Mouse (Mus musculus) liver, adult 2 months (tissue): ENCODE results near the gene Lmod1. TPM values are rescaled to one million over a fixed set of nuclear protein-coding genes. Genes with fewer than 3 reads are reported as not detected.

Experiments used
- DNase-seq: peaks from one replicate; pipeline ENCODE4 v3.0.0-alpha.2; 2011; ENCODE audit warnings: low read depth, low spot score; ENCODE audit errors: extremely low read depth
- H3K27ac ChIP-seq: fragments of 200-500 bp; replicated peaks from 2 replicates; pipeline ENCODE4 v1.5.1; 2012; ENCODE audit warnings: low read depth, mild to moderate bottlenecking, control low read depth, inconsistent platforms, low read length; ENCODE audit not compliant: insufficient read depth
- H3K27me3 ChIP-seq: fragments of 200-500 bp; 2 replicates; pipeline ENCODE4 v1.6.1; 2012; ENCODE audit warnings: mild to moderate bottlenecking, moderate library complexity, low read length, inconsistent platforms; ENCODE audit not compliant: control insufficient read depth, insufficient read depth
- H3K36me3 ChIP-seq: fragments of 200-500 bp; 2 replicates; pipeline ENCODE4 v1.6.1; 2012; ENCODE audit warnings: low read length, inconsistent platforms; ENCODE audit not compliant: control insufficient read depth, insufficient read depth
- H3K4me1 ChIP-seq: fragments of 200-500 bp; 2 replicates; pipeline ENCODE4 v1.6.1; 2011; ENCODE audit warnings: low read length; ENCODE audit not compliant: control insufficient read depth, insufficient read depth
- H3K4me3 ChIP-seq: fragments of 200-500 bp; 2 replicates; pipeline ENCODE4 v1.5.1; 2011; ENCODE audit warnings: low read depth, mild to moderate bottlenecking, control low read depth, low read length, moderate library complexity; ENCODE audit not compliant: insufficient read depth
- H3K79me2 ChIP-seq: fragments of 200-500 bp; 2 replicates; pipeline ENCODE4 v1.6.1; 2012; ENCODE audit warnings: inconsistent platforms, mild to moderate bottlenecking, low read length, moderate library complexity; ENCODE audit not compliant: control insufficient read depth, insufficient read depth
- H3K9ac ChIP-seq: fragments of 200-500 bp; 2 replicates; pipeline ENCODE4 v1.6.1; 2012; ENCODE audit warnings: low read depth, mild to moderate bottlenecking, control low read depth, inconsistent platforms, low read length
- CTCF ChIP-seq: fragments of 200-500 bp; IDR thresholded peaks from 2 replicates; pipeline ENCODE4 v1.5.1; 2011; ENCODE audit warnings: low read depth, low read length, control low read depth
- POLR2A ChIP-seq: fragments of 200-500 bp; IDR thresholded peaks from 2 replicates; pipeline ENCODE4 v1.6.1; 2011; ENCODE audit warnings: low read length, control low read depth; ENCODE audit not compliant: insufficient read depth; ENCODE audit errors: extremely low read depth
- WGBS: fragments of 180-500 bp; shearing (Covaris S2); methylation state at CpG from one replicate; pipeline ENCODE4 v1.1.7; 2018; 5-methylcytosine and 5-hydroxymethylcytosine counted together
- polyA plus RNA-seq: library from polyadenylated mRNA; depleted of rRNA; stranded (reverse); fragments of >200 nt; gene quantifications from 2 replicates; pipeline ENCODE4 v1.2.3, GENCODE M21; 2012; rRNA removed
- total RNA-seq: library from RNA; depleted of rRNA; stranded (reverse); fragments of >200 nt; gene quantifications from 2 replicates; pipeline ENCODE4 v1.2.3, GENCODE M21; 2014; rRNA removed

The Lmod1 gene
- total RNA-seq (0.09 and 0.13 TPM in 2 replicates), polyA plus RNA-seq (0.16 and 0.17 TPM in 2 replicates)

- H3K36me3 ChIP-seq, result no peaks in the 10 kb centered on the region
- peak within 1 kb of the TSS; percentile 24; the same call in 1 of the 2 replicates for H3K4me3 ChIP-seq
- 35% methylated on average over 8 of the region's 8 CpGs for WGBS
- H3K4me1 ChIP-seq, result no peaks in the 10 kb centered on the region
- H3K27me3 ChIP-seq, result peaks cover 4% of the 10 kb centered on the region; the same call in 1 of the 2 replicates
- H3K9ac ChIP-seq, result no peak within 1 kb of the TSS
- H3K27ac ChIP-seq, result no peak within 1 kb of the TSS
- TF ChIP-seq POLR2A, result no peak
- no peak for TF ChIP-seq CTCF
- DNase-seq, result no peak
- no peaks in the 10 kb centered on the region for H3K79me2 ChIP-seq
Measured at GRCm38 (mm10) chr1:135324571-135324970, at the start of gene Lmod1. TSS of gene Lmod1 (plus strand) at chr1:135324807.

- H3K27ac ChIP-seq, result no peak overlapping the region
- no peaks in the 10 kb centered on the region for H3K27me3 ChIP-seq
- no peak overlapping the region for H3K4me3 ChIP-seq
- no peaks in the 10 kb centered on the region; the same call in 1 of the 2 replicates for H3K79me2 ChIP-seq
- peaks cover 12% of the 10 kb centered on the region for H3K4me1 ChIP-seq
- H3K9ac ChIP-seq, result no peak overlapping the region
- whole genome bisulfite sequencing, result 20% methylated on average over 9 of the region's 9 CpGs
- peaks cover 35% of the 10 kb centered on the region for H3K36me3 ChIP-seq
- no peak for TF ChIP-seq POLR2A
- no peak for TF ChIP-seq CTCF
- DNase-seq, result peak; percentile 85
Measured at GRCm38 (mm10) chr1:135280646-135281045, 44.0 kb upstream of the Lmod1 start.

GRCm38 (mm10) chr1:135281841-135282240 is 42.8 kb upstream of the Lmod1 start:
- Histone ChIP-seq H3K4me3 (peak overlapping the region; percentile 13; the same call in 1 of the 2 replicates), H3K27me3 (no peaks in the 10 kb centered on the region), H3K27ac (peak overlapping the region; percentile 77), H3K9ac (no peak overlapping the region), H3K36me3 (peaks cover 25% of the 10 kb centered on the region), H3K79me2 (no peaks in the 10 kb centered on the region; the same call in 1 of the 2 replicates), H3K4me1 (peaks cover 12% of the 10 kb centered on the region)
- 47% methylated on average over 17 of the region's 17 CpGs for WGBS
- TF ChIP-seq POLR2A, result no peak
- TF ChIP-seq CTCF, result no peak
- DNase-seq, result peak; percentile 68

- Histone ChIP-seq H3K27ac (peak overlapping the region; percentile 88), H3K4me1 (peaks cover 12% of the 10 kb centered on the region), H3K36me3 (peaks cover 16% of the 10 kb centered on the region), H3K4me3 (peak overlapping the region; percentile 84), H3K27me3 (no peaks in the 10 kb centered on the region), H3K79me2 (no peaks in the 10 kb centered on the region; the same call in 1 of the 2 replicates), H3K9ac (peak overlapping the region; percentile 94)
- under 1% methylated on average over 13 of the region's 13 CpGs for WGBS
- TF ChIP-seq CTCF, result no peak
- TF ChIP-seq POLR2A, result no peak
- peak; percentile 96 for DNase-seq
Measured at GRCm38 (mm10) chr1:135282536-135283286, 41.9 kb upstream of the Lmod1 start.

- H3K79me2 ChIP-seq, result no peaks in the 10 kb centered on the region; the same call in 1 of the 2 replicates
- peak overlapping the region; percentile 88 for H3K27ac ChIP-seq
- peaks cover 11% of the 10 kb centered on the region for H3K36me3 ChIP-seq
- under 1% methylated on average over 47 of the region's 48 CpGs for WGBS
- peak overlapping the region; percentile 94 for H3K9ac ChIP-seq
- H3K4me3 ChIP-seq, result peak overlapping the region; percentile 84
- TF ChIP-seq POLR2A (no peak), CTCF (no peak)
- no peaks in the 10 kb centered on the region for H3K27me3 ChIP-seq
- DNase-seq, result peak; percentile 43
- peaks cover 12% of the 10 kb centered on the region for H3K4me1 ChIP-seq
Measured at GRCm38 (mm10) chr1:135283287-135283825, 41.3 kb upstream of the Lmod1 start.
